Mouse (Mus musculus) hindbrain, embryonic 10.5 days (tissue): ENCODE results near the gene Padi1. TPM values are rescaled to one million over a fixed set of nuclear protein-coding genes. Genes with fewer than 3 reads are reported as not detected.

Experiments used
- DNase-seq: peaks from one replicate; pipeline ENCODE4 v3.0.0-alpha.2; 2017; ENCODE audit warnings: low spot score
- H3K27ac ChIP-seq: fragments of 300-500 bp; sonication (generic); 2 replicates; pipeline ENCODE4 v1.5.1; 2016; ENCODE audit warnings: mild to moderate bottlenecking, moderate library complexity
- H3K27me3 ChIP-seq: fragments of 300-500 bp; sonication (generic); 2 replicates; pipeline ENCODE4 v1.6.1; 2016; ENCODE audit warnings: mild to moderate bottlenecking; ENCODE audit not compliant: poor library complexity, insufficient read depth, severe bottlenecking
- H3K36me3 ChIP-seq: fragments of 300-500 bp; sonication (generic); 2 replicates; pipeline ENCODE4 v1.6.1; 2016; ENCODE audit warnings: mild to moderate bottlenecking, moderate library complexity
- H3K4me1 ChIP-seq: fragments of 300-500 bp; sonication (generic); replicated peaks from 2 replicates; pipeline ENCODE4 v1.6.1; 2016; ENCODE audit warnings: mild to moderate bottlenecking
- H3K4me3 ChIP-seq: fragments of 300-500 bp; sonication (generic); 2 replicates; pipeline ENCODE4 v1.5.1; 2016; ENCODE audit warnings: mild to moderate bottlenecking, moderate library complexity
- H3K9me3 ChIP-seq: fragments of 300-500 bp; sonication (generic); 2 replicates; pipeline ENCODE4 v1.6.1; 2016; ENCODE audit warnings: mild to moderate bottlenecking, moderate library complexity
- WGBS: fragments of 180-500 bp; shearing (Covaris S2); methylation state at CpG from one replicate; pipeline ENCODE4 v1.1.7; 2016; 5-methylcytosine and 5-hydroxymethylcytosine counted together
- polyA plus RNA-seq: library from polyadenylated mRNA; unstranded; fragments of >200 nt; fragmentation: Nextera tagmentation; extraction: Ambion mirVana; gene quantifications from 2 replicates; pipeline ENCODE4 v1.2.1, GENCODE M21; 2016

Gene Padi1
- polyA plus RNA-seq: 0.07 TPM in 2 replicates

DNA sequence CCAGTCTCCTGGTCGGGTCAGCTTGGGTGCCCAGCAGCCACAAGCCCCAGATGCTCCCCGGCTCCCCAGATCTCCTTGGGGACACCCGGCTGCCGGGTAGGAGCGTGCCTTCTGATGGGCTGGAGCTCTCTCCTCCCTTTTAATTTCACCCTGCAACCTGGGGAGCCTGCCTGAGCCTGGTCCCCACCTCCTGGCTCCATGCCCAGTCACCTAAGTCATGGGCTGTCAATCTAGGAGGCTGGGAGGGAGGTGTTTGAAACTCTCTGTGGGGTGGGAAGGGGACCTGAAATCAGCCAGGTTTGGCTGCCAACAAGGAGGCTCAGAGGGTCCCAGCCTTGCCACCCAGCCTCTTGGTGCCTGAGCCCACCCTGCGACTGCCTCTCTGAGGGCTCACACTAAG lies at the start of gene Padi1:
Padi1 (minus strand) TSS at position 113 of the 400 bp plus-strand sequence.
- Histone ChIP-seq H3K4me1 (peaks cover 44% of the 10 kb centered on the region), H3K4me3 (no peak within 1 kb of the TSS), H3K9me3 (no peaks in the 10 kb centered on the region), H3K27me3 (no peaks in the 10 kb centered on the region), H3K36me3 (no peaks in the 10 kb centered on the region), H3K27ac (peak within 1 kb of the TSS; percentile 25; the same call in 1 of the 2 replicates)
- DNase-seq: no peak
- 76% methylated on average over 6 of the region's 6 CpGs for WGBS

GRCm38 (mm10) chr4:140892163-140892530 lies 46.6 kb upstream of the Padi1 start:
- Histone ChIP-seq H3K4me3 (no peak overlapping the region), H3K27ac (no peak overlapping the region), H3K36me3 (no peaks in the 10 kb centered on the region), H3K4me1 (no peaks in the 10 kb centered on the region), H3K9me3 (peaks cover 25% of the 10 kb centered on the region; the same call in 1 of the 2 replicates), H3K27me3 (no peaks in the 10 kb centered on the region)
- no peak for DNase-seq
- 85% methylated on average over 1 of the region's 1 CpGs for WGBS

DNA sequence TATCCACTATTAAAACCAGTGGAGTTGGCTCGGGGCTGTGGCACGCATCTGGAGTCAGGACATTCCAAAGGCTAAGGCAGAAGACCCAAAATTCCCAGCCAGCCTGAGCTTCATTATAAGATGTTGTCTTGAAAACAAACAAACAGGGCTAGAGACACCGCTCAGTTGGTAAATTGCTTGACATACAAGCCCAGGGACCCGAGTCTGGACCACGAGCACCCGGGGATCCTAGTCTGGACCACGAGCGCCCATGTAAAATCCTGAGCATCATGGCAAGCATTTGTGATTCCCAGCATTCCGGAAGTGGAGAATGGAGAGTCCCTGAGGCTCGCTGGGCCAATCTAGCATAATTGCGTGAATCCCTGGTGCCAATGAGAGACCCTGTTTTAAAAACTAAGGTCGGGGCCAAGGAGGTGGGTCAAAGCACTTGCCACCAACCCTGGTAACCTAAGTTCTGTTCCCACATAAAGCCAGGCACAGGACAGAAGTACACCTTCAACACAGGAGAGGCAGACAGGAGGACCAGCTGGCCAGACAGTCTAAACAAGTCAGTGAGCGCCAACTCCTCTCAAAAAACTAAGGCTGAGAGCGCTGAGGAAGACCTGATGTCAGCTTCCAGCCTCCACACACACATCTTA lies 46.1 kb upstream of the Padi1 start:
- Histone ChIP-seq H3K4me1 (no peaks in the 10 kb centered on the region), H3K9me3 (peaks cover 25% of the 10 kb centered on the region; the same call in 1 of the 2 replicates), H3K27ac (no peak overlapping the region), H3K4me3 (no peak overlapping the region), H3K27me3 (no peaks in the 10 kb centered on the region), H3K36me3 (no peaks in the 10 kb centered on the region)
- no peak for DNase-seq
- 94% methylated on average over 14 of the region's 14 CpGs for WGBS

- H3K27me3 ChIP-seq: no peaks in the 10 kb centered on the region
- DNase-seq: no peak
- H3K27ac ChIP-seq: peak overlapping the region; percentile 42; the same call in 1 of the 2 replicates
- no peaks in the 10 kb centered on the region for H3K36me3 ChIP-seq
- H3K4me3 ChIP-seq: no peak overlapping the region
- WGBS: 37% methylated on average over 4 of the region's 4 CpGs
- H3K4me1 ChIP-seq: peaks cover 4% of the 10 kb centered on the region; the same call in 1 of the 2 replicates
- peaks cover 14% of the 10 kb centered on the region for H3K9me3 ChIP-seq
These were observed 38.3 kb upstream of the Padi1 start for GRCm38 (mm10) chr4:140883852-140884251.

- Histone ChIP-seq H3K4me1 (peaks cover 7% of the 10 kb centered on the region; the same call in 1 of the 2 replicates), H3K36me3 (no peaks in the 10 kb centered on the region), H3K9me3 (peaks cover 14% of the 10 kb centered on the region), H3K27ac (no peak overlapping the region), H3K4me3 (no peak overlapping the region), H3K27me3 (no peaks in the 10 kb centered on the region)
- no peak for DNase-seq
- WGBS: 95% methylated on average over 3 of the region's 3 CpGs
These were observed 37.4 kb upstream of the Padi1 start for GRCm38 (mm10) chr4:140882981-140883380.

DNA sequence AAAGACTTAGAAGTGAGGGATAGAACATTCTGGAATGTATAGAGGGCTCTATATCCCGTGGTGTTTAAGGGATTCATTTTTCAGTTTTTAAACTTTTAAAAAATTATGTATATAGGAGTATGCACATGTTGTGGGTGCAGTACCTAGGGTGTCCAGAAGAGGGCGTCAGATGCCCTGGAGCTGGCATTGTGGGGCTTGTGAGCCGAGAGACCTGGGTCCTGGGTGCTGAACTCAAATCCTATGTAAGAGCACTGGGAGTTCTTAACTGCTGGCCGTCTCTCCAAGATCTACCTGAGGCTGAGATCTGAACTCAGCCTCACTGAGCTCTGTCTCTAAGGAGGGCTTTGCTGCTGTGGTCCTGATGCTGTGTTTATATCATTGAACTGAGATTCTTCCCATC lies 36.8 kb upstream of the Padi1 start:
- DNase-seq: no peak
- Histone ChIP-seq H3K27me3 (no peaks in the 10 kb centered on the region), H3K36me3 (no peaks in the 10 kb centered on the region), H3K27ac (no peak overlapping the region), H3K9me3 (peaks cover 14% of the 10 kb centered on the region), H3K4me1 (peaks cover 14% of the 10 kb centered on the region; the same call in 1 of the 2 replicates), H3K4me3 (no peak overlapping the region)
- WGBS: 65% methylated on average over 4 of the region's 4 CpGs

GRCm38 (mm10) chr4:140881771-140882170 lies 36.2 kb upstream of the Padi1 start:
- no peaks in the 10 kb centered on the region for H3K27me3 ChIP-seq
- peaks cover 14% of the 10 kb centered on the region for H3K9me3 ChIP-seq
- H3K27ac ChIP-seq: no peak overlapping the region
- H3K4me1 ChIP-seq: peaks cover 15% of the 10 kb centered on the region; the same call in 1 of the 2 replicates
- no peak for DNase-seq
- no peak overlapping the region for H3K4me3 ChIP-seq
- no peaks in the 10 kb centered on the region for H3K36me3 ChIP-seq
- 94% methylated on average over 13 of the region's 13 CpGs for WGBS

- no peak for DNase-seq
- 87% methylated on average over 8 of the region's 8 CpGs for WGBS
- peaks cover 15% of the 10 kb centered on the region; the same call in 1 of the 2 replicates for H3K4me1 ChIP-seq
- H3K4me3 ChIP-seq: no peak overlapping the region
- no peaks in the 10 kb centered on the region for H3K27me3 ChIP-seq
- peaks cover 14% of the 10 kb centered on the region for H3K9me3 ChIP-seq
- no peak overlapping the region for H3K27ac ChIP-seq
- H3K36me3 ChIP-seq: no peaks in the 10 kb centered on the region
These were observed 35.6 kb upstream of the Padi1 start for GRCm38 (mm10) chr4:140881026-140881670.

DNA sequence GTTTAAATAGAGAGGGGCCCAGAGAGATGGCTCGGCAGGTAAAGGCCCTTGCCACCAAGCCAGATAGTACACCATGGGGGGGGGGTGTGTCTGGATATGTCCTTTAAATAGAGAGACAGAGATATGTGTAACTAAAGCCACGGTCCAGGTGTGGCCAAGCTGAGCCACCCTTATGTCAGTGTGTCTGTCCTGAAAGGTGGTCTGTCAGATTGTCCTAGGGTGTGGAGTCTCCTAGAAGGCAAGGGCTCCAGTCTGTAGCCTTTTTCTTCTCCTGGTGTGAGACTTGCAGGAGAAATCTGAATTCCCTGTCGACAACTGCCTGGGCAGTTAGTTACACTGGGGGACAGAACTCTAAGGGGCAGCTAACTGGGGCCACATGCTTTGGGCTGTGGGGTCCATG lies 34.6 kb upstream of the Padi1 start:
- Histone ChIP-seq H3K27ac (no peak overlapping the region), H3K9me3 (peaks cover 14% of the 10 kb centered on the region), H3K4me3 (no peak overlapping the region), H3K4me1 (peaks cover 15% of the 10 kb centered on the region; the same call in 1 of the 2 replicates), H3K27me3 (no peaks in the 10 kb centered on the region), H3K36me3 (no peaks in the 10 kb centered on the region)
- no peak for DNase-seq
- WGBS: 84% methylated on average over 3 of the region's 3 CpGs

GRCm38 (mm10) chr4:140879739-140880138 lies 34.2 kb upstream of the Padi1 start:
- Histone ChIP-seq H3K4me1 (peaks cover 15% of the 10 kb centered on the region; the same call in 1 of the 2 replicates), H3K27me3 (no peaks in the 10 kb centered on the region), H3K9me3 (peaks cover 13% of the 10 kb centered on the region), H3K36me3 (no peaks in the 10 kb centered on the region), H3K4me3 (no peak overlapping the region), H3K27ac (0 out of 2 replicates have a peak overlapping the region, but pooled peaks have one; percentile 23)
- 79% methylated on average over 4 of the region's 4 CpGs for WGBS
- no peak for DNase-seq

- DNase-seq: no peak
- 88% methylated on average over 6 of the region's 6 CpGs for WGBS
- no peak overlapping the region for H3K4me3 ChIP-seq
- peaks cover 12% of the 10 kb centered on the region for H3K9me3 ChIP-seq
- H3K27me3 ChIP-seq: no peaks in the 10 kb centered on the region
- no peaks in the 10 kb centered on the region for H3K36me3 ChIP-seq
- no peak overlapping the region for H3K27ac ChIP-seq
- H3K4me1 ChIP-seq: peaks cover 15% of the 10 kb centered on the region; the same call in 1 of the 2 replicates
These were observed 33.5 kb upstream of the Padi1 start for GRCm38 (mm10) chr4:140879116-140879515.

DNA sequence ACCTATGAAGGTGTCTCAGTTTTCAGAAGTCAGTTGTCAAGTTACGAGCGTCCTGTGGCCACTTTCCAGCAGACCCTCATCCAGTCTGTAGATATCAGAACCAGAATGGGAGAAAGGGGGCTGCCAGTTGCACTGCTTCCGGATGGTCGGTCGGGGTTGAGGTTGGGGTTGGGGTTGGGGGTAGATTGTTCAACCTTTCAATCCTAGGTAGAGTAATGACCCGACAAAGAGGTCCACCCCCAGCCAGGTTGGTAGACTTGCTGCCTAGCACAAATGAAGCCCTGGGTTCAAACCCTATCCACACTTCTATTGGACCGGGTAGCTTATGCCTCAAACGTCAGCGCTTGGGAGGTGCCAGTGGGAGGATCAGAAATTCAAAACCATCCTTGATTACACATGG lies 33.1 kb upstream of the Padi1 start:
- 91% methylated on average over 9 of the region's 9 CpGs for WGBS
- no peaks in the 10 kb centered on the region for H3K27me3 ChIP-seq

GRCm38 (mm10) chr4:140877441-140877840 lies 31.9 kb upstream of the Padi1 start:
- WGBS: 74% methylated on average over 9 of the region's 9 CpGs
- Histone ChIP-seq H3K9me3 (peaks cover 24% of the 10 kb centered on the region), H3K36me3 (no peaks in the 10 kb centered on the region)

More for the DNA sequence above, 33.1 kb upstream of the Padi1 start:
- Histone ChIP-seq H3K9me3 (peaks cover 15% of the 10 kb centered on the region), H3K27ac (no peak overlapping the region), H3K4me3 (no peak overlapping the region), H3K36me3 (no peaks in the 10 kb centered on the region), H3K4me1 (peaks cover 10% of the 10 kb centered on the region; the same call in 1 of the 2 replicates)
- no peak for DNase-seq

More at GRCm38 (mm10) chr4:140877441-140877840, 31.9 kb upstream of the Padi1 start:
- H3K4me3 ChIP-seq: no peak overlapping the region
- no peak for DNase-seq
- H3K27me3 ChIP-seq: no peaks in the 10 kb centered on the region
- peaks cover 10% of the 10 kb centered on the region; the same call in 1 of the 2 replicates for H3K4me1 ChIP-seq
- no peak overlapping the region for H3K27ac ChIP-seq
